Mouse (Mus musculus) MEL (cell line): ENCODE results near the gene Sez6l2. TPM values are rescaled to one million over a fixed set of nuclear protein-coding genes. Genes with fewer than 3 reads are reported as not detected.

Experiments
- DNase-seq: peaks from one replicate; pipeline ENCODE4 v3.0.0; 2011; ENCODE audit warnings: low read depth, low spot score
- H3K27ac ChIP-seq: 2 replicates; pipeline ENCODE4 v1.5.1; 2012; ENCODE audit warnings: low read depth, mild to moderate bottlenecking, control low read depth, low read length, moderate library complexity; ENCODE audit not compliant: control insufficient read depth
- H3K27me3 ChIP-seq, 2 experiments: fragments of 150-350 bp in 1 of 2; sonication (generic) in 1 of 2; 2 replicates each; pipeline ENCODE4 v1.6.1; 2012; ENCODE audit warnings: low read length in 2 of 2, mild to moderate bottlenecking in 2 of 2, improper control_type of control experiment in 1 of 2, moderate library complexity in 1 of 2; ENCODE audit not compliant: insufficient read depth in 2 of 2, control insufficient read depth in 1 of 2
- H3K36me3 ChIP-seq, 2 experiments: 2 replicates each; pipeline ENCODE4 v1.6.1; 2012 to 2014; ENCODE audit warnings: low read length in 2 of 2, improper control_type of control experiment in 1 of 2, inconsistent platforms in 1 of 2, mild to moderate bottlenecking in 1 of 2; ENCODE audit not compliant: insufficient read depth in 2 of 2, control insufficient read depth in 1 of 2
- H3K4me1 ChIP-seq, 2 experiments: fragments of 150-350 bp in 1 of 2; sonication (generic) in 1 of 2; 2 replicates each; pipeline ENCODE4 v1.6.1; 2012; ENCODE audit warnings: low read length in 2 of 2, improper control_type of control experiment in 1 of 2, mild to moderate bottlenecking in 1 of 2; ENCODE audit not compliant: insufficient read depth in 2 of 2, control insufficient read depth in 1 of 2
- H3K4me3 ChIP-seq, 2 experiments: fragments of 150-350 bp in 1 of 2; sonication (generic) in 1 of 2; 2 replicates each; pipeline ENCODE4 v1.5.1; 2012; ENCODE audit warnings: low read depth in 2 of 2, low read length in 2 of 2, mild to moderate bottlenecking in 2 of 2, moderate library complexity in 2 of 2, control low read depth in 1 of 2, improper control_type of control experiment in 1 of 2; ENCODE audit not compliant: control insufficient read depth in 1 of 2, insufficient read depth in 1 of 2
- H3K79me2 ChIP-seq: 2 replicates; pipeline ENCODE4 v1.6.1; 2012; ENCODE audit warnings: mild to moderate bottlenecking, low read length, moderate library complexity; ENCODE audit not compliant: control insufficient read depth, poor library complexity, insufficient read depth
- H3K9ac ChIP-seq: 2 replicates; pipeline ENCODE4 v1.6.1; 2012; ENCODE audit warnings: low read depth, mild to moderate bottlenecking, control low read depth, low read length, moderate library complexity; ENCODE audit not compliant: control insufficient read depth, poor library complexity, severe bottlenecking
- H3K9me3 ChIP-seq: fragments of 150-350 bp; sonication (generic); replicated peaks from 2 replicates; pipeline ENCODE4 v1.6.1; 2012; ENCODE audit warnings: mild to moderate bottlenecking, low read length, improper control_type of control experiment, moderate library complexity; ENCODE audit not compliant: insufficient read depth
- BHLHE40 ChIP-seq: IDR thresholded peaks from 2 replicates; pipeline ENCODE4 v1.6.1; 2012; ENCODE audit warnings: low read depth, mild to moderate bottlenecking, inconsistent platforms, low read length, improper control_type of control experiment, borderline replicate concordance
- CHD1 ChIP-seq: IDR thresholded peaks from 2 replicates; pipeline ENCODE4 v1.6.1; 2012; ENCODE audit warnings: low read depth, mild to moderate bottlenecking, inconsistent platforms, low read length, improper control_type of control experiment
- CHD2 ChIP-seq: IDR thresholded peaks from 2 replicates; pipeline ENCODE4 v1.6.1; 2011; ENCODE audit warnings: low read length, improper control_type of control experiment
- CTCF ChIP-seq, 3 experiments: IDR thresholded peaks in 2 of 3; conservative IDR thresholded peaks in 1 of 3; 2 replicates each; pipeline ENCODE4 v1.5.1; 2011 to 2012; ENCODE audit warnings: low read length in 3 of 3, low read depth in 2 of 3, mild to moderate bottlenecking in 2 of 3, improper control_type of control experiment in 1 of 3, inconsistent platforms in 1 of 3, mixed read lengths in 1 of 3, moderate library complexity in 1 of 3; ENCODE audit not compliant: control insufficient read depth in 1 of 3, insufficient read depth in 1 of 3, poor library complexity in 1 of 3, severe bottlenecking in 1 of 3
- E2F4 ChIP-seq: IDR thresholded peaks from 2 replicates; pipeline ENCODE4 v1.6.1; 2011; ENCODE audit warnings: low read depth, low read length, improper control_type of control experiment, borderline replicate concordance
- ELF1 ChIP-seq: IDR thresholded peaks from 2 replicates; pipeline ENCODE4 v1.6.1; 2014; ENCODE audit warnings: low read depth, mild to moderate bottlenecking, inconsistent platforms, low read length, improper control_type of control experiment, moderate library complexity
- EP300 ChIP-seq, 2 experiments: IDR thresholded peaks; 2 replicates each; pipeline ENCODE4 v1.6.1; 2011; ENCODE audit warnings: improper control_type of control experiment in 2 of 2, low read length in 2 of 2, low read depth in 1 of 2, mild to moderate bottlenecking in 1 of 2
- ETS1 ChIP-seq: IDR thresholded peaks from 2 replicates; pipeline ENCODE4 v1.6.1; 2012; ENCODE audit warnings: low read depth, mild to moderate bottlenecking, inconsistent platforms, low read length, improper control_type of control experiment, moderate library complexity
- GATA1 ChIP-seq: IDR thresholded peaks from 2 replicates; pipeline ENCODE4 v1.6.1; 2011; ENCODE audit warnings: low read depth, low read length, improper control_type of control experiment
- HCFC1 ChIP-seq: IDR thresholded peaks from 2 replicates; pipeline ENCODE4 v1.6.1; 2012; ENCODE audit warnings: low read depth, mild to moderate bottlenecking, inconsistent platforms, low read length, improper control_type of control experiment, moderate library complexity
- JUND ChIP-seq: IDR thresholded peaks from 2 replicates; pipeline ENCODE4 v1.6.1; 2011; ENCODE audit warnings: low read depth, mild to moderate bottlenecking, improper control_type of control experiment, low read length
- KAT2A ChIP-seq: conservative IDR thresholded peaks from 2 replicates; pipeline ENCODE4 v1.6.1; 2012; ENCODE audit warnings: low read depth, low read length, improper control_type of control experiment, inconsistent platforms
- MAX ChIP-seq: IDR thresholded peaks from 2 replicates; pipeline ENCODE4 v1.6.1; 2011; ENCODE audit warnings: low read length, improper control_type of control experiment
- MAZ ChIP-seq: IDR thresholded peaks from 2 replicates; pipeline ENCODE4 v1.6.1; 2012; ENCODE audit warnings: low read depth, mild to moderate bottlenecking, inconsistent platforms, low read length, improper control_type of control experiment
- MEF2A ChIP-seq: IDR thresholded peaks from 2 replicates; pipeline ENCODE4 v1.6.1; 2014; ENCODE audit warnings: low read depth, mild to moderate bottlenecking, inconsistent platforms, low read length, improper control_type of control experiment; ENCODE audit not compliant: poor library complexity, insufficient replicate concordance, severe bottlenecking; ENCODE audit errors: extremely low read depth
- MXI1 ChIP-seq: IDR thresholded peaks from 2 replicates; pipeline ENCODE4 v1.6.1; 2011; ENCODE audit warnings: mild to moderate bottlenecking, low read depth, low read length, improper control_type of control experiment
- MYB ChIP-seq: IDR thresholded peaks from 2 replicates; pipeline ENCODE4 v1.6.1; 2011; ENCODE audit warnings: mild to moderate bottlenecking, low read depth, low read length, improper control_type of control experiment
- MYC ChIP-seq: IDR thresholded peaks from 2 replicates; pipeline ENCODE4 v1.6.1; 2011; ENCODE audit warnings: low read depth, mild to moderate bottlenecking, low read length, improper control_type of control experiment, moderate library complexity
- NELFE ChIP-seq: IDR thresholded peaks from 2 replicates; pipeline ENCODE4 v1.6.1; 2011; ENCODE audit warnings: low read depth, low read length, improper control_type of control experiment
- NRF1 ChIP-seq: IDR thresholded peaks from 2 replicates; pipeline ENCODE4 v1.6.1; 2014; ENCODE audit warnings: low read depth, mild to moderate bottlenecking, inconsistent platforms, low read length, improper control_type of control experiment, moderate library complexity; ENCODE audit not compliant: poor library complexity, insufficient read depth, severe bottlenecking
- POLR2A ChIP-seq, 2 experiments: IDR thresholded peaks; 2 replicates each; pipeline ENCODE4 v1.6.1; 2011 to 2012; ENCODE audit warnings: low read length in 2 of 2, mild to moderate bottlenecking in 2 of 2, control low read depth in 1 of 2, improper control_type of control experiment in 1 of 2, low read depth in 1 of 2, moderate library complexity in 1 of 2; ENCODE audit not compliant: control insufficient read depth in 1 of 2, insufficient read depth in 1 of 2, poor library complexity in 1 of 2
- POLR2AphosphoS2 ChIP-seq: IDR thresholded peaks from 2 replicates; pipeline ENCODE4 v1.6.1; 2011; ENCODE audit warnings: low read length, improper control_type of control experiment
- POLR2AphosphoS5 ChIP-seq: IDR thresholded peaks from 2 replicates; pipeline ENCODE4 v1.6.1; 2012; ENCODE audit warnings: low read depth, borderline replicate concordance, mild to moderate bottlenecking, inconsistent platforms, low read length, moderate library complexity, mixed read lengths
- RAD21 ChIP-seq: IDR thresholded peaks from 2 replicates; pipeline ENCODE4 v1.6.1; 2011; ENCODE audit warnings: mild to moderate bottlenecking, low read depth, low read length, improper control_type of control experiment
- RCOR1 ChIP-seq: IDR thresholded peaks from 2 replicates; pipeline ENCODE4 v1.6.1; 2012; ENCODE audit warnings: low read depth, mild to moderate bottlenecking, inconsistent platforms, low read length, improper control_type of control experiment
- SIN3A ChIP-seq: IDR thresholded peaks from 2 replicates; pipeline ENCODE4 v1.6.1; 2012; ENCODE audit warnings: low read length, improper control_type of control experiment, inconsistent platforms
- SMC3 ChIP-seq: IDR thresholded peaks from 2 replicates; pipeline ENCODE4 v1.6.1; 2011; ENCODE audit warnings: low read depth, low read length, improper control_type of control experiment
- TAL1 ChIP-seq: IDR thresholded peaks from 2 replicates; pipeline ENCODE4 v1.6.1; 2012; ENCODE audit warnings: mild to moderate bottlenecking, inconsistent platforms, low read length, moderate library complexity, mixed read lengths
- TBP ChIP-seq: IDR thresholded peaks from 2 replicates; pipeline ENCODE4 v1.8.0; 2011; ENCODE audit warnings: low read depth, low read length, improper control_type of control experiment
- TCF12 ChIP-seq: IDR thresholded peaks from 2 replicates; pipeline ENCODE4 v1.6.1; 2014; ENCODE audit warnings: low read depth, mild to moderate bottlenecking, inconsistent platforms, low read length, improper control_type of control experiment, moderate library complexity
- UBTF ChIP-seq: IDR thresholded peaks from 2 replicates; pipeline ENCODE4 v1.6.1; 2012; ENCODE audit warnings: low read depth, mild to moderate bottlenecking, inconsistent platforms, low read length, improper control_type of control experiment, moderate library complexity, borderline replicate concordance; ENCODE audit not compliant: insufficient read depth
- USF2 ChIP-seq, 2 experiments: IDR thresholded peaks; 2 replicates each; pipeline ENCODE4 v1.6.1; 2011 to 2012; ENCODE audit warnings: improper control_type of control experiment in 2 of 2, low read length in 2 of 2, borderline replicate concordance in 1 of 2, inconsistent platforms in 1 of 2, low read depth in 1 of 2, mild to moderate bottlenecking in 1 of 2; ENCODE audit not compliant: insufficient read depth in 1 of 2
- ZC3H11A ChIP-seq: IDR thresholded peaks from 2 replicates; pipeline ENCODE4 v1.6.1; 2012; ENCODE audit warnings: low read depth, mild to moderate bottlenecking, inconsistent platforms, low read length, improper control_type of control experiment
- ZKSCAN1 ChIP-seq: IDR thresholded peaks from 2 replicates; pipeline ENCODE4 v1.6.1; 2012; ENCODE audit warnings: low read depth, mild to moderate bottlenecking, inconsistent platforms, low read length, improper control_type of control experiment, moderate library complexity
- ZNF384 ChIP-seq: IDR thresholded peaks from 2 replicates; pipeline ENCODE4 v1.6.1; 2012; ENCODE audit warnings: low read depth, mild to moderate bottlenecking, inconsistent platforms, low read length, improper control_type of control experiment
- polyA plus RNA-seq, 2 experiments: library from polyadenylated mRNA; stranded (reverse) in 1 of 2; unstranded in 1 of 2; fragments of >175 nt in 1 of 2; fragments of >200 nt in 1 of 2; gene quantifications; 2 replicates each; pipeline versions ENCODE4 v1.2.1 to v1.2.4; 2012; ENCODE audit warnings: low replicate concordance in 2 of 2, low read depth in 1 of 2; ENCODE audit not compliant: insufficient read length in 2 of 2, insufficient read depth in 1 of 2, missing spikeins in 1 of 2
- total RNA-seq: library from RNA; depleted of rRNA; stranded (reverse); fragments of 300-350 nt; gene quantifications from 2 replicates; pipeline ENCODE4 v1.2.3, GENCODE M21; 2012

Gene Sez6l2
- total and polyA plus RNA-seq, 3 experiments = 2.0 to 6.1 TPM; not detected in 1

GRCm38 (mm10) chr7:126975950-126976866 lies 25.8 kb downstream of the Sez6l2 start, which contains the start of gene Cdiptos:
Cdiptos (minus strand) TSS chr7:126976098.
- Histone ChIP-seq H3K4me1 (peaks cover 0 to 13% of the 10 kb centered on the region in 2 experiments; a peak in 2 of 4 replicates), H3K9ac (peak within 1 kb of the TSS; percentile 81), H3K36me3 (peaks cover 0 to 8% of the 10 kb centered on the region in 2 experiments; a peak in 2 of 4 replicates), H3K27me3 (no peaks in the 10 kb centered on the region), H3K27ac (peak within 1 kb of the TSS; percentile 93), H3K4me3 (peak within 1 kb of the TSS; percentile 75 to 95), H3K79me2 (peaks cover 12% of the 10 kb centered on the region), H3K9me3 (no peaks in the 10 kb centered on the region)
- DNase-seq = peak; percentile 99
- peak; percentile 83 for TF ChIP-seq MXI1
- no peak; the same call in 1 of the 2 replicates for TF ChIP-seq KAT2A
- TF ChIP-seq USF2 (IDR thresholded peaks at IDR 0.05; ENCODE audit: borderline replicate concordance in 1 of 2, insufficient read depth in 1 of 2, low read depth in 1 of 2, low read length in 2 of 2) = no peak
- no peak for TF ChIP-seq ZKSCAN1
- no peak for TF ChIP-seq ZC3H11A
- TF ChIP-seq EP300 (IDR thresholded peaks at IDR 0.05; ENCODE audit: low read depth in 1 of 2, low read length in 2 of 2) = peak in 1 of 2 experiments; percentile 21; a peak in 1 of 4 replicates
- no peak for TF ChIP-seq ETS1
- no peak for TF ChIP-seq POLR2AphosphoS5
- peak; percentile 76 for TF ChIP-seq ELF1
- TF ChIP-seq MYC = peak; percentile 86
- TF ChIP-seq POLR2AphosphoS2 = no peak
- TF ChIP-seq GATA1 = no peak
- peak; percentile 50; the same call in 1 of the 2 replicates for TF ChIP-seq NRF1
- peak; percentile 67; the same call in 1 of the 2 replicates for TF ChIP-seq MAX
- TF ChIP-seq MAZ = peak; percentile 32; the same call in 1 of the 2 replicates
- TF ChIP-seq UBTF = no peak
- no peak; the same call in 1 of the 2 replicates for TF ChIP-seq SMC3
- no peak for TF ChIP-seq RCOR1
- peak; percentile 25; the same call in 1 of the 2 replicates for TF ChIP-seq TCF12
- no peak for TF ChIP-seq MEF2A
- peak; percentile 91 to 96 (median 95) for TF ChIP-seq CTCF (IDR thresholded peaks at IDR 0.05 in 2 of 3, conservative IDR thresholded peaks at IDR 0.05 in 1 of 3; ENCODE audit: control insufficient read depth in 1 of 3, insufficient read depth in 1 of 3, low read depth in 2 of 3, low read length in 3 of 3, poor library complexity in 1 of 3, severe bottlenecking in 1 of 3)
- TF ChIP-seq TAL1 = no peak
- no peak for TF ChIP-seq MYB
- no peak for TF ChIP-seq ZNF384
- peak; percentile 59 to 67; a peak in 3 of 4 replicates for TF ChIP-seq POLR2A (IDR thresholded peaks at IDR 0.05; ENCODE audit: control insufficient read depth in 1 of 2, insufficient read depth in 1 of 2, low read depth in 1 of 2, low read length in 2 of 2, poor library complexity in 1 of 2)
- TF ChIP-seq TBP = peak; percentile 75
- peak; percentile 95 for TF ChIP-seq SIN3A
- no peak for TF ChIP-seq BHLHE40
- no peak for TF ChIP-seq E2F4
- TF ChIP-seq CHD2 = no peak
- TF ChIP-seq CHD1 = peak; percentile 100
- TF ChIP-seq HCFC1 = peak; percentile 91
- peak; percentile 49 for TF ChIP-seq NELFE
- TF ChIP-seq JUND = no peak
- TF ChIP-seq RAD21 = no peak
